Mouse (Mus musculus) midbrain, embryonic 12.5 days (tissue): ENCODE data around the gene Fbln1. TPM values are rescaled to one million over a fixed set of nuclear protein-coding genes. Genes with fewer than 3 reads are reported as not detected.
"Not testable (repeated sequence)": the region's sequence is repeated elsewhere in the genome, so short reads cannot be mapped to it uniquely, and the experiment has no call there.

Experiments used
- ATAC-seq: fragments of 200-750 bp; cut with Nextera tagmentation; 2 replicates; pipeline ENCODE4 v1.8.0; 2017; ENCODE audit warnings: low read depth, moderate TSS enrichment, moderate library complexity; ENCODE audit not compliant: low FRiP score
- H3K27ac ChIP-seq: fragments of 300-500 bp; sonication (generic); replicated peaks from 2 replicates; pipeline ENCODE4 v1.5.1; 2016; ENCODE audit warnings: mild to moderate bottlenecking
- H3K27me3 ChIP-seq: fragments of 300-500 bp; sonication (generic); 2 replicates; pipeline ENCODE4 v1.6.1; 2016; ENCODE audit warnings: mild to moderate bottlenecking
- H3K36me3 ChIP-seq: fragments of 300-500 bp; sonication (generic); 2 replicates; pipeline ENCODE4 v1.6.1; 2016
- H3K4me1 ChIP-seq: fragments of 300-500 bp; sonication (generic); 2 replicates; pipeline ENCODE4 v1.6.1; 2016
- H3K4me2 ChIP-seq: fragments of 300-500 bp; sonication (generic); replicated peaks from 2 replicates; pipeline ENCODE4 v1.6.1; 2016; ENCODE audit warnings: mild to moderate bottlenecking, moderate library complexity
- H3K4me3 ChIP-seq: fragments of 300-500 bp; sonication (generic); 2 replicates; pipeline ENCODE4 v1.5.1; 2016; ENCODE audit warnings: mild to moderate bottlenecking
- H3K9ac ChIP-seq: fragments of 300-500 bp; sonication (generic); replicated peaks from 2 replicates; pipeline ENCODE4 v1.6.1; 2016; ENCODE audit warnings: mild to moderate bottlenecking, moderate library complexity
- H3K9me3 ChIP-seq: fragments of 300-500 bp; sonication (generic); 2 replicates; pipeline ENCODE4 v1.6.1; 2016; ENCODE audit warnings: mild to moderate bottlenecking
- WGBS: fragments of 180-500 bp; shearing (Covaris S2); methylation state at CpG from one replicate; pipeline ENCODE4 v1.1.7; 2016; 5-methylcytosine and 5-hydroxymethylcytosine counted together
- polyA plus RNA-seq: library from polyadenylated mRNA; unstranded; fragments of >200 nt; fragmentation: Nextera tagmentation; extraction: Ambion mirVana; gene quantifications from 2 replicates; pipeline ENCODE4 v1.2.1, GENCODE M21; 2016

Gene Fbln1
- polyA plus RNA-seq, 1 experiment from 2014 or later, result 156 TPM

GRCm38 (mm10) chr15:85333511-85333910 lies 127.8 kb downstream of the Fbln1 start:
- 94% methylated on average over 6 of the region's 6 CpGs for WGBS
- H3K9me3 ChIP-seq, H3K4me3 ChIP-seq, H3K36me3 ChIP-seq, H3K27me3 ChIP-seq, ATAC-seq, H3K27ac ChIP-seq, H3K9ac ChIP-seq, H3K4me2 ChIP-seq: not testable (repeated sequence)
- H3K4me1 ChIP-seq, result peaks cover 20% of the 10 kb centered on the region

- H3K4me2 ChIP-seq, result no peak overlapping the region
- H3K9ac ChIP-seq, result no peak overlapping the region
- 0 out of 2 replicates have a peak, but pooled peaks cover 4% of the 10 kb centered on the region for H3K27me3 ChIP-seq
- peaks cover 24% of the 10 kb centered on the region for H3K4me1 ChIP-seq
- H3K27ac ChIP-seq, result no peak overlapping the region
- ATAC-seq, result no peak
- H3K4me3 ChIP-seq, result no peak overlapping the region
- WGBS, result 77% methylated on average over 3 of the region's 3 CpGs
- H3K9me3 ChIP-seq, result no peaks in the 10 kb centered on the region
- H3K36me3 ChIP-seq, result no peaks in the 10 kb centered on the region
These were observed 128.5 kb downstream of the Fbln1 start for GRCm38 (mm10) chr15:85334234-85334633.

- Histone ChIP-seq H3K4me3 (peak within 1 kb of the TSS; percentile 91), H3K9ac (peak within 1 kb of the TSS; percentile 93), H3K27ac (peak within 1 kb of the TSS; percentile 98), H3K4me1 (peaks cover 24% of the 10 kb centered on the region), H3K27me3 (0 out of 2 replicates have a peak, but pooled peaks cover 4% of the 10 kb centered on the region), H3K4me2 (peak within 1 kb of the TSS; percentile 82), H3K36me3 (no peaks in the 10 kb centered on the region), H3K9me3 (no peaks in the 10 kb centered on the region)
- 15% methylated on average over 10 of the region's 19 CpGs for WGBS
- peak; percentile 89 for ATAC-seq
These were observed 130.0 kb downstream of the Fbln1 start, which contains the start of gene Atxn10 for GRCm38 (mm10) chr15:85335671-85336300. Atxn10 (plus strand) TSS chr15:85336245.

Other genes with a start within 250 kb of the Fbln1 start
- 15.5 and 16.2 TPM in 2 replicates for gene 5031439G07Rik, start 217.4 kb upstream of the Fbln1 start, polyA plus RNA-seq
- gene Upk3a, start 188.8 kb upstream of the Fbln1 start, polyA plus RNA-seq, result 0.33 and 0.50 TPM in 2 replicates
- gene Fam118a, start 177.0 kb upstream of the Fbln1 start, polyA plus RNA-seq, result 30.3 and 31.6 TPM in 2 replicates
- 0.11 and 0.12 TPM in 2 replicates for gene Smc1b, start 74.0 kb upstream of the Fbln1 start, polyA plus RNA-seq
- gene Ribc2, start 73.9 kb upstream of the Fbln1 start, polyA plus RNA-seq, result 0.69 and 0.98 TPM in 2 replicates
- 404 and 405 TPM in 2 replicates for gene Atxn10, start 130.3 kb downstream of the Fbln1 start, polyA plus RNA-seq